ENCODE assay signal across 12 mouse cellular contexts in the genomic region with DNA sequence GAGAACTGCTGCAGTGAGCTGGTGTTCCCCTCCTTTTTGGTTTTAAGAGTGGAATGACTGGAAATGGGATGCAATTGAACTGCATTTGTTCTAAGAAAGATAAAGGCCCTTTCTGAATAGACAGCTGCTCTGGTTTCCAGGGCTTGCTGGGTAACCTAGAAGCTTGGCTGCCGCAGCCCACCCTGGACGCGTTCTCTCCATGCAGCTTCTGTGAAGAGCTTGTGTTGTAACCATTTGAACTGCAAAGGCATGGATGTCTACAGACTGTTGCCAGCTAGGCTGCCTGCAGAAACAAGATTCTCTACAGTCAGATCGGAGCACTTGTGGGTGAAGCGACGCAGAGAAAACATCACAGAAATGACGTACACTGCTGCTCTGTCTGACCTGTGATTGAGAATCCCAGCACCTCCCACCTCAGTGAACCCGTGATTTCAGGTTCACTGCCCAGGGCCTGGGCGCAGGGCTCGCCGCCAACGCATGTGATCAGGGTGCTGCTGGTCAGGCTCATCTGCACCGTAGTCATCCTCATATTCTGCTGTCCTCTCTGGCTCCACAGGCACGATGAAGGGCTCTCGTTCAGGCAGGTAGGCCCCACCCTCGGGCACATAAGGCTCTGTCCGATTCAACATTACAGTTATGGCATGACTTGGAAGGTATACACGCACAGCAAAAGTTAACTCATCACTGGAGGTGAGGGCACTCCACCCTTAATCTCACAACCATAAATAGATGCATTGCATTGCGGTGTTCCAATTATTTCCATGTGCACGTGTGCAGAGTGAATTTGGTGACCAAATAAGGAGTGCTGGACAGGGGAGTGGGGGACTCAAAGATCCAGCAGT.
DNase-seq lines count a peak whose midpoint lies in the region; ATAC-seq and TF ChIP-seq lines count a peak whose summit lies in the region.
"Had no signal": no experiment of that assay in that cellular context is flagged by ENCODE, and none has a peak within 500 bp of the region (broad histone marks: within the 10 kb centered on the region; RNA-seq: fewer than 3 reads in every experiment).

No protein-coding gene starts in this region.

- no peaks in the 10 kb centered on the region for H3K27me3 ChIP-seq in hindbrain, embryonic 11.5 days (ENCODE audit: control insufficient read depth, insufficient read depth, low read length)
- H3K27me3 ChIP-seq in hindbrain, embryonic 10.5 days (ENCODE audit: insufficient read depth, poor library complexity, severe bottlenecking): no peaks in the 10 kb centered on the region
- no peaks in the 10 kb centered on the region for H3K27me3 ChIP-seq in forebrain, postnatal 0 days (ENCODE audit: insufficient read depth, low read length)
- no peaks in the 10 kb centered on the region for H3K27me3 ChIP-seq in limb, embryonic 13.5 days
- H3K27me3 ChIP-seq: heart, embryonic 13.5 days; liver, embryonic 13.5 days had no signal

- H3K9me3 ChIP-seq in hindbrain, embryonic 11.5 days (ENCODE audit: control insufficient read depth, low read length): no peaks in the 10 kb centered on the region
- no peaks in the 10 kb centered on the region for H3K9me3 ChIP-seq in hindbrain, embryonic 10.5 days
- H3K9me3 ChIP-seq in forebrain, postnatal 0 days (ENCODE audit: low read length): no peaks in the 10 kb centered on the region
- no peaks in the 10 kb centered on the region for H3K9me3 ChIP-seq in limb, embryonic 13.5 days
- H3K9me3 ChIP-seq: heart, embryonic 13.5 days; liver, embryonic 13.5 days had no signal

- 78% methylated on average over 20 of the region's 20 CpGs for WGBS in hindbrain, embryonic 11.5 days
- 82% methylated on average over 20 of the region's 20 CpGs for WGBS in hindbrain, embryonic 10.5 days
- 59% methylated on average over 20 of the region's 20 CpGs for WGBS in forebrain, postnatal 0 days
- WGBS in limb, embryonic 13.5 days: 85% methylated on average over 20 of the region's 20 CpGs

- no peak overlapping the region for H3K9ac ChIP-seq in hindbrain, embryonic 11.5 days (ENCODE audit: low read depth, low read length)
- peak overlapping the region; percentile 33; the same call in 1 of the 2 replicates for H3K9ac ChIP-seq in forebrain, postnatal 0 days
- H3K9ac ChIP-seq in limb, embryonic 13.5 days: no peak overlapping the region
- H3K9ac ChIP-seq: heart, embryonic 13.5 days; liver, embryonic 13.5 days had no signal

- peak; percentile 4 for DNase-seq in hindbrain, embryonic 11.5 days (ENCODE audit: low spot score)
- no peak for DNase-seq in hindbrain, embryonic 10.5 days (ENCODE audit: low spot score)
- DNase-seq in brain, adult 2 months (ENCODE audit: low read depth, low spot score): peak; percentile 6
- peak; percentile 62 for DNase-seq in forebrain, postnatal 0 days
- no peak for DNase-seq in frontal cortex, postnatal 14 days (ENCODE audit: low spot score in 2 of 2)
- no peak for DNase-seq in MN1 (ENCODE audit: low spot score)
- DNase-seq in ovary, postnatal 14 days (ENCODE audit: low spot score): no peak
- DNase-seq: cerebellum, adult 11-12 months; liver, embryonic 13.5 days had no signal

- no peaks in the 10 kb centered on the region for H3K36me3 ChIP-seq in hindbrain, embryonic 11.5 days (ENCODE audit: control insufficient read depth, insufficient read depth, low read length)
- H3K36me3 ChIP-seq in hindbrain, embryonic 10.5 days: no peaks in the 10 kb centered on the region
- no peaks in the 10 kb centered on the region for H3K36me3 ChIP-seq in forebrain, postnatal 0 days (ENCODE audit: insufficient read depth)
- peaks cover 55% of the 10 kb centered on the region for H3K36me3 ChIP-seq in limb, embryonic 13.5 days
- H3K36me3 ChIP-seq: liver, embryonic 13.5 days had no signal

- H3K4me1 ChIP-seq in hindbrain, embryonic 11.5 days (replicated peaks; ENCODE audit: control insufficient read depth, insufficient read depth, low read length): no peaks in the 10 kb centered on the region
- H3K4me1 ChIP-seq in hindbrain, embryonic 10.5 days (replicated peaks): peaks cover 9% of the 10 kb centered on the region; the same call in 1 of the 2 replicates
- H3K4me1 ChIP-seq in forebrain, postnatal 0 days (ENCODE audit: insufficient read depth): 0 out of 2 replicates have a peak, but pooled peaks cover 8% of the 10 kb centered on the region
- peaks cover 18% of the 10 kb centered on the region for H3K4me1 ChIP-seq in limb, embryonic 13.5 days
- H3K4me1 ChIP-seq: liver, embryonic 13.5 days had no signal

- no peak overlapping the region for H3K27ac ChIP-seq in hindbrain, embryonic 11.5 days (ENCODE audit: low read depth, low read length)
- no peak overlapping the region; the same call in 1 of the 2 replicates for H3K27ac ChIP-seq in hindbrain, embryonic 10.5 days
- H3K27ac ChIP-seq in forebrain, postnatal 0 days (ENCODE audit: low read depth, low read length): peak overlapping the region; percentile 9; the same call in 1 of the 2 replicates
- peak overlapping the region; percentile 58; the same call in 1 of the 2 replicates for H3K27ac ChIP-seq in limb, embryonic 13.5 days
- H3K27ac ChIP-seq: heart, embryonic 13.5 days; liver, embryonic 13.5 days had no signal

- no peak overlapping the region for H3K4me3 ChIP-seq in hindbrain, embryonic 11.5 days (ENCODE audit: low read depth, low read length)
- no peak overlapping the region for H3K4me3 ChIP-seq in hindbrain, embryonic 10.5 days
- no peak overlapping the region for H3K4me3 ChIP-seq in forebrain, postnatal 0 days (ENCODE audit: low read depth, low read length)
- no peak overlapping the region for H3K4me3 ChIP-seq in limb, embryonic 13.5 days
- H3K4me3 ChIP-seq: erythroblast, embryonic 14.5 days; heart, embryonic 13.5 days; liver, embryonic 13.5 days had no signal

- TF ChIP-seq CTCF in forebrain, postnatal 0 days (IDR thresholded peaks at IDR 0.05; ENCODE audit: low read depth): no peak

- H3K4me2 ChIP-seq in hindbrain, embryonic 11.5 days (replicated peaks; ENCODE audit: low read depth, low read length): no peak overlapping the region
- 0 out of 2 replicates have a peak overlapping the region, but pooled peaks have one; percentile 13 for H3K4me2 ChIP-seq in forebrain, postnatal 0 days (ENCODE audit: low read depth)
- H3K4me2 ChIP-seq in limb, embryonic 13.5 days (replicated peaks): no peak overlapping the region
- H3K4me2 ChIP-seq: heart, embryonic 13.5 days; liver, embryonic 13.5 days had no signal

- 0 out of 2 replicates have a peak, but pooled peaks have one; percentile 22 for ATAC-seq in hindbrain, embryonic 11.5 days (ENCODE audit: low FRiP score)
- ATAC-seq in forebrain, postnatal 0 days: peak; percentile 89
- ATAC-seq in limb, embryonic 13.5 days (ENCODE audit: low FRiP score, low read depth): no peak

Comparison
In these comparisons a context has a peak if more than half of its experiments do, and no peak if none do; other contexts are left out.
1. DNase-seq: peak in hindbrain, embryonic 11.5 days (single experiment), brain, adult 2 months (single experiment) and forebrain, postnatal 0 days (single experiment); none in hindbrain, embryonic 10.5 days (single experiment), frontal cortex, postnatal 14 days (0 of 2), MN1 (single experiment) and ovary, postnatal 14 days (single experiment).
2. H3K27ac ChIP-seq: peak in forebrain, postnatal 0 days (single experiment) and limb, embryonic 13.5 days (single experiment); none in hindbrain, embryonic 11.5 days (single experiment) and hindbrain, embryonic 10.5 days (single experiment).